Mouse (Mus musculus) cerebellum, adult 2 months (tissue): ENCODE results near the gene Gprc5b.

Experiments
- CTCF ChIP-seq: fragments of 200-500 bp; IDR thresholded peaks from 2 replicates; pipeline ENCODE4 v1.5.1; 2011; ENCODE audit warnings: low read depth, mild to moderate bottlenecking, control low read depth, low read length, moderate library complexity, borderline replicate concordance; ENCODE audit not compliant: insufficient read depth
- POLR2A ChIP-seq: fragments of 200-500 bp; IDR thresholded peaks from 2 replicates; pipeline ENCODE4 v1.6.1; 2011; ENCODE audit warnings: low read length, control low read depth, borderline replicate concordance; ENCODE audit not compliant: insufficient read depth

DNA sequence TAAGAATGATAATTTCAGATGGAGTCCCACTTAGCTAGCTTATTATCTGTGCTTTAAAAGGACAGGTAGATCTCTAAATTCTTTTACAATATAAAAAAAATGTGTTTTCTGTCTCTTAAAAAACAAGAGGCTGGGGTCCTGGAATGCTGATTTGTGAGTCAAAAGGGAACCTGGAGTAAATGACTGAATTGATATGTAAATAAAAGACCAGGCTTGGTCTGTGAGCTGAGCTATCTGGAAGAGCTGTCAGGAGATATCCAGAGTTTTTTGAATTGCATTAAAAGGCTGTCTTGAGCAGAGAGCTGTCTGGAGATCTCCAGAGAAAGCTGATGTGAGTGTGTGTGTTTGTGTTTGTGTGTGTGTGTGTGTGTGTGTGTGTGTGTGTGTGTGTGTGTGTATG is 42.6 kb upstream of the Gprc5b start:
- TF ChIP-seq CTCF (no peak), POLR2A (no peak)
